ENCODE assay signal across 29 mouse cellular contexts in the genomic region with DNA sequence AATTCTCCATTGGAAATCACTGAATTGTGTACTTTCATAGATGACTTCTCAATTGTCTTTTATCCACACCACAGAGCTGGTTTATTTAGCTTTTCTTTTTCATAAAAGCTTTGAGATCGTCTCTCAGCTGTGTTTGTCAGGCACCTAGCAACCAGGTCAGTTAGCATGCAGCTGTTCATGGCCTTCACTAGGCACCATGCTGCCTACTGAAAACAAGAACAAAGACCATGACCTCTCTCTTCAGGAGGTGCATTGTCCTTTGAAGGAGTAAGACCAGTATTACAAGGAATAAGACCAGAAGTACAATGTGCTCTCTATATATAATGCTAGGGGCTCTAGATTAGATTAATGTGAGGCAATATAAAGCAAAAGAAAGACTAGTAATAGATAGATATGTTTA.
A peak's percentile ranks its signal among the peaks of the same experiment; 100 is the strongest.
DNase-seq lines count a peak whose midpoint lies in the region; ATAC-seq and TF ChIP-seq lines count a peak whose summit lies in the region.
"Had no signal": no experiment of that assay in that cellular context is flagged by ENCODE, and none has a peak within 500 bp of the region (broad histone marks: within the 10 kb centered on the region; RNA-seq: fewer than 3 reads in every experiment).

No protein-coding gene starts in this region.

- H3K27ac ChIP-seq in hindbrain, embryonic 10.5 days: no peak overlapping the region
- H3K27ac ChIP-seq in hindbrain, embryonic 14.5 days: no peak overlapping the region
- no peak overlapping the region for H3K27ac ChIP-seq in neural tube, embryonic 12.5 days
- no peak overlapping the region for H3K27ac ChIP-seq in neural tube, embryonic 15.5 days (replicated peaks)
- H3K27ac ChIP-seq: embryonic facial prominence, embryonic 15.5 days; hindbrain, embryonic 15.5 days; layer of hippocampus, adult 2 months; macrophage; midbrain, embryonic 12.5 days; neural tube, embryonic 13.5 days; stomach, embryonic 15.5 days had no signal

- no peak overlapping the region for H3K9ac ChIP-seq in hindbrain, embryonic 14.5 days
- H3K9ac ChIP-seq in neural tube, embryonic 12.5 days: no peak overlapping the region
- H3K9ac ChIP-seq in neural tube, embryonic 15.5 days (replicated peaks): no peak overlapping the region
- H3K9ac ChIP-seq: embryonic facial prominence, embryonic 15.5 days; heart, embryonic 12.5 days; hindbrain, embryonic 15.5 days; liver, postnatal 0 days; midbrain, embryonic 12.5 days; neural tube, embryonic 13.5 days; stomach, embryonic 15.5 days had no signal

- peaks cover 12% of the 10 kb centered on the region; the same call in 1 of the 2 replicates for H3K4me1 ChIP-seq in hindbrain, embryonic 10.5 days (replicated peaks)
- H3K4me1 ChIP-seq in hindbrain, embryonic 14.5 days (replicated peaks; ENCODE audit: control insufficient read depth, insufficient read depth, low read length): 0 out of 2 replicates have a peak, but pooled peaks cover 6% of the 10 kb centered on the region
- H3K4me1 ChIP-seq in neural tube, embryonic 12.5 days: no peaks in the 10 kb centered on the region; the same call in 1 of the 2 replicates
- H3K4me1 ChIP-seq in neural tube, embryonic 15.5 days: no peaks in the 10 kb centered on the region
- H3K4me1 ChIP-seq: embryonic facial prominence, embryonic 15.5 days; heart, embryonic 12.5 days; hindbrain, embryonic 15.5 days; midbrain, embryonic 12.5 days; neural tube, embryonic 13.5 days; stomach, embryonic 15.5 days had no signal

- H3K79me2 ChIP-seq in myocyte (ENCODE audit: control insufficient read depth, insufficient read depth): no peaks in the 10 kb centered on the region

- no peak overlapping the region for H3K4me2 ChIP-seq in hindbrain, embryonic 14.5 days (replicated peaks)
- H3K4me2 ChIP-seq in neural tube, embryonic 12.5 days (replicated peaks): no peak overlapping the region
- no peak overlapping the region for H3K4me2 ChIP-seq in neural tube, embryonic 15.5 days
- H3K4me2 ChIP-seq in myocyte (ENCODE audit: low read depth): no peak overlapping the region
- H3K4me2 ChIP-seq: embryonic facial prominence, embryonic 15.5 days; heart, embryonic 12.5 days; hindbrain, embryonic 15.5 days; liver, embryonic 11.5 days; midbrain, embryonic 12.5 days; neural tube, embryonic 13.5 days; stomach, embryonic 15.5 days had no signal

- DNase-seq in hindbrain, embryonic 10.5 days (ENCODE audit: low spot score): peak; percentile 50
- no peak for DNase-seq in hindbrain, embryonic 14.5 days (ENCODE audit: low spot score)
- DNase-seq in embryo, embryonic 11.5 days (ENCODE audit: low read depth, low spot score): peak; percentile 9
- DNase-seq in urinary bladder, postnatal 10 days (ENCODE audit: low spot score): no peak
- DNase-seq: adrenal gland, postnatal 36 days; cerebellum, adult 11 months; cerebellum, postnatal 10 days; gastrocnemius, postnatal 10 days; heart, adult 18-20 months; heart, postnatal 10 days; kidney, adult 9 months; kidney, postnatal 25 days; liver, postnatal 0 days; thymus, postnatal 25 days had no signal

- no peak overlapping the region for H3ac ChIP-seq in myocyte (ENCODE audit: control insufficient read depth, insufficient read length)

- no peak for TF ChIP-seq POLR2A in myocyte (IDR thresholded peaks at IDR 0.05; ENCODE audit: insufficient read length, low read depth)

- ATAC-seq in hindbrain, embryonic 14.5 days (ENCODE audit: low FRiP score): no peak
- ATAC-seq in neural tube, embryonic 12.5 days (ENCODE audit: low FRiP score, low read depth): 0 out of 2 replicates have a peak, but pooled peaks have one; percentile 58
- no peak for ATAC-seq in neural tube, embryonic 15.5 days (ENCODE audit: low FRiP score)
- no peak for ATAC-seq in frontal cortex, adult (ENCODE audit: low TSS enrichment)
- ATAC-seq: intestine, embryonic 16.5 days; liver, postnatal 0 days; lung, postnatal 0 days had no signal

- 10% methylated on average over 1 of the region's 1 CpGs for WGBS in hindbrain, embryonic 10.5 days
- 0% methylated on average over 1 of the region's 1 CpGs for WGBS in hindbrain, embryonic 14.5 days
- 12% methylated on average over 1 of the region's 1 CpGs for whole genome bisulfite sequencing in neural tube, embryonic 12.5 days
- 13% methylated on average over 1 of the region's 1 CpGs for WGBS in neural tube, embryonic 15.5 days

- H3K36me3 ChIP-seq in hindbrain, embryonic 10.5 days: no peaks in the 10 kb centered on the region
- no peaks in the 10 kb centered on the region for H3K36me3 ChIP-seq in hindbrain, embryonic 14.5 days (replicated peaks; ENCODE audit: control insufficient read depth, insufficient read depth)
- H3K36me3 ChIP-seq in neural tube, embryonic 12.5 days: no peaks in the 10 kb centered on the region
- no peaks in the 10 kb centered on the region for H3K36me3 ChIP-seq in neural tube, embryonic 15.5 days
- no peaks in the 10 kb centered on the region for H3K36me3 ChIP-seq in myocyte (ENCODE audit: control insufficient read depth, insufficient read depth)
- H3K36me3 ChIP-seq: embryonic facial prominence, embryonic 15.5 days; heart, embryonic 12.5 days; hindbrain, embryonic 15.5 days; midbrain, embryonic 12.5 days; neural tube, embryonic 13.5 days; stomach, embryonic 15.5 days had no signal

- H3K4me3 ChIP-seq in hindbrain, embryonic 10.5 days: no peak overlapping the region
- no peak overlapping the region for H3K4me3 ChIP-seq in hindbrain, embryonic 14.5 days (replicated peaks; ENCODE audit: low read length)
- no peak overlapping the region for H3K4me3 ChIP-seq in neural tube, embryonic 12.5 days
- no peak overlapping the region for H3K4me3 ChIP-seq in neural tube, embryonic 15.5 days (replicated peaks)
- no peak overlapping the region for H3K4me3 ChIP-seq in myocyte
- H3K4me3 ChIP-seq: embryonic facial prominence, embryonic 15.5 days; heart, embryonic 12.5 days; hindbrain, embryonic 15.5 days; layer of hippocampus, adult 2 months; midbrain, embryonic 12.5 days; neural tube, embryonic 13.5 days; stomach, embryonic 15.5 days had no signal

- no peaks in the 10 kb centered on the region; the same call in 1 of the 2 replicates for H3K27me3 ChIP-seq in hindbrain, embryonic 10.5 days (ENCODE audit: insufficient read depth, poor library complexity, severe bottlenecking)
- H3K27me3 ChIP-seq in hindbrain, embryonic 14.5 days (ENCODE audit: control insufficient read depth, insufficient read depth, low read length): no peaks in the 10 kb centered on the region
- H3K27me3 ChIP-seq in neural tube, embryonic 12.5 days (replicated peaks): no peaks in the 10 kb centered on the region
- H3K27me3 ChIP-seq in neural tube, embryonic 15.5 days (replicated peaks): no peaks in the 10 kb centered on the region
- H3K27me3 ChIP-seq in myocyte (ENCODE audit: control insufficient read depth, insufficient read depth, insufficient read length): no peaks in the 10 kb centered on the region
- H3K27me3 ChIP-seq: embryonic facial prominence, embryonic 15.5 days; heart, embryonic 12.5 days; hindbrain, embryonic 15.5 days; neural tube, embryonic 13.5 days; stomach, embryonic 15.5 days had no signal

- 0 out of 2 replicates have a peak, but pooled peaks cover 3% of the 10 kb centered on the region for H3K9me3 ChIP-seq in hindbrain, embryonic 10.5 days
- no peaks in the 10 kb centered on the region for H3K9me3 ChIP-seq in hindbrain, embryonic 14.5 days (ENCODE audit: control insufficient read depth, low read length)
- no peaks in the 10 kb centered on the region for H3K9me3 ChIP-seq in neural tube, embryonic 12.5 days
- H3K9me3 ChIP-seq in neural tube, embryonic 15.5 days (replicated peaks): no peaks in the 10 kb centered on the region
- H3K9me3 ChIP-seq: embryonic facial prominence, embryonic 15.5 days; heart, embryonic 12.5 days; hindbrain, embryonic 15.5 days; midbrain, embryonic 12.5 days; neural tube, embryonic 13.5 days; stomach, embryonic 15.5 days had no signal

TF ChIP-seq in myocyte, 11 proteins besides CTCF, POLR2A, EP300 and RAD21:
- TF ChIP-seq TCF3 (IDR thresholded peaks at IDR 0.05; ENCODE audit: insufficient read length, low read depth): no peak
- no peak for TF ChIP-seq TCF12 (IDR thresholded peaks at IDR 0.05; ENCODE audit: insufficient read depth, poor library complexity, severe bottlenecking)
- peak; percentile 54 to 86 (median 71) for TF ChIP-seq MYOD1 (IDR thresholded peaks at IDR 0.05; ENCODE audit: control insufficient read depth in 1 of 3, insufficient read length in 2 of 3, low read depth in 2 of 3)

Comparison
In these comparisons a context has a peak if more than half of its experiments do, and no peak if none do; other contexts are left out.
1. DNase-seq: peak in hindbrain, embryonic 10.5 days (single experiment) and embryo, embryonic 11.5 days (single experiment); none in hindbrain, embryonic 14.5 days (single experiment) and urinary bladder, postnatal 10 days (single experiment).